Mouse (Mus musculus): Measurements from ENCODE around the gene Cygb.
A peak's percentile ranks its signal among the peaks of the same experiment; 100 is the strongest.

DNA sequence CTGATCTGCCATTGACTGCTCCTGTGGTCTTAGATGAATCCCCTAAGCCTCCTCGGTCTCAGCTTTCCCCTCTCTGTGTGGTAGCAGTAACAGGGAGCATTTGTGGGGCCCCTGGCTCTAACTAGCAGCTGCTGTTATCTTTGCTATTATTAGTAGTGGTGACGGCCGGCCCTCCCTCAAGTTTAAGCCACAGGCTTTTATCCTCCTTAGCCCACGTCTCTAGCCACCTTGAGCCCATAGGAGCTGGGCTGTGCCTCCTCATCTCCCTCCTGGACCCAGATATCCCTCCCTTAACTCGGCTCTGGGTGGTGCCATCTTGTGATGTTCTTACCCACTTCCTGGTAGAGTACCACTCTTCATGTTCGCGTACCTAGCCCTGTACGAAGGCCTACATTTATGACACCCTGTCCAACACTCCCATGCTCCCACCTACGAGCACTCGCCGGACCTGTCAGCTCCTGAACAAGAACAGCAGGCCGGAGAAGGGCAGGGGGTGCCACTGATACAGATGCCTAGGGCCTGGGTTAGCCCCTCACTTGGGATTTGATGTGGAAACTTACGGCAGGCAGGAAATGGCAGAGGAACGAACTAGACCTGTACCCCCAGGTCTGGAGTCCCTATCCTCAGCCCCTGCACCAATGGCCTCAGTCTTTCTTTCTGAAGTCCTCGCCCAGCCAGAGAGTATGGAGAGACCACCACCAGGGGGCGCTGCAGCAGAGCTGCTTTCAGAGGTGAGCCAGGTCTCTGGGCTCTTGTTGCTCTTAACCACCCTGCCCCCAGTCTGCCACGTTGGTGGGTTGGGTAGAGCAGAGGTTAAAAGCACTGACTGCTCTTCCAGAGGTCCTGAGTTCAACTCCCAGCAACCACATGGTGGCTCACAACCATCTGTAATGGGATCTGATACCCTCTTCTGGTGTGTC lies 28.8 kb downstream of the Cygb start:
- TF ChIP-seq CTCF (IDR thresholded peaks at IDR 0.05; ENCODE audit: low read depth), result peak; percentile 52
- TF ChIP-seq EP300 (IDR thresholded peaks at IDR 0.05; ENCODE audit: low read depth), result no peak

Data from heart, postnatal 0 days (tissue).